Mouse (Mus musculus) thymus, postnatal 10 days (tissue): ENCODE data around the gene Tcl1b2.
"Not testable (repeated sequence)": the region's sequence is repeated elsewhere in the genome, so short reads cannot be mapped to it uniquely, and the experiment has no call there.

ENCODE experiments used
- DNase-seq, 2 experiments: peaks; one replicate each; pipeline ENCODE4 v3.0.0; 2021; ENCODE audit warnings: low spot score in 2 of 2

Gene Tcl1b2

GRCm38 (mm10) chr12:105173366-105173765 lies 27.6 kb downstream of the Tcl1b2 start:
- no peak for DNase-seq

GRCm38 (mm10) chr12:105174318-105174717 lies 28.5 kb downstream of the Tcl1b2 start:
- peak; percentile 9 to 62 for DNase-seq

GRCm38 (mm10) chr12:105176044-105176443 lies 30.2 kb downstream of the Tcl1b2 start, which contains the start of gene Tcl1b5:
Gene Tcl1b5 (plus strand): TSS chr12:105176344.
- not testable (repeated sequence) for DNase-seq

- DNase-seq: not testable (repeated sequence)
Observed at GRCm38 (mm10) chr12:105181040-105181644, 35.3 kb downstream of the Tcl1b2 start.

- peak in 1 of 2 experiments; percentile 7 for DNase-seq
Observed at GRCm38 (mm10) chr12:105188980-105189379, 43.2 kb downstream of the Tcl1b2 start.

- not testable (repeated sequence) for DNase-seq
Observed at GRCm38 (mm10) chr12:105190743-105191142, 44.9 kb downstream of the Tcl1b2 start, which contains the start of gene Tcl1b3. Gene Tcl1b3 (plus strand): TSS chr12:105191043.

- DNase-seq: not testable (repeated sequence)
Observed at GRCm38 (mm10) chr12:105199684-105200497, 54.1 kb downstream of the Tcl1b2 start.

GRCm38 (mm10) chr12:105201657-105202056 lies 55.8 kb downstream of the Tcl1b2 start, which contains the start of gene Tcl1b4:
Gene Tcl1b4 (plus strand): TSS chr12:105201957.
- DNase-seq: not testable (repeated sequence)
